Mouse (Mus musculus) mesoderm, embryonic 11.5 days (tissue): ENCODE measurements around the gene Glp2r.

ENCODE experiments used
- DNase-seq: peaks from one replicate; pipeline ENCODE4 v3.0.0-alpha.2; 2012; ENCODE audit warnings: low read depth, low spot score

Gene Glp2r

DNA sequence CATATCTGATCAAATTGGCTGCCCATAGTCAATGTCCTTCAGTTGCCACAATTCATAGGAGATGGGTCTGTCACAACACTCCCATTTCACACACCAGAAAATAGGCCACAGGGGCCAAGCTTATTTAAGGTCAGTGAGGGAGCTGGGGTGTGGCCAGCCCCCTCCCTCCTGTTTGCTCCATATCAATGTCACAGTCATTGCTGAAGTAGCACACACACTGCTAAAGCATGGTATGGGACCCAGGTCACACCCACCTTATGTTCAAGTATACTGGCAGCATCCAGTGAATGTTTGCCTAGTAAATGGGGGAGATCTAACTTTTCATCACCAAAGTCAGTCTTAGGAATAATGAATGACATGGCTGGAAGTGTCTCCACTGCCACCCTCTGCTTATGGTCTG is 42.2 kb downstream of the Glp2r start:
- no peak for DNase-seq

DNA sequence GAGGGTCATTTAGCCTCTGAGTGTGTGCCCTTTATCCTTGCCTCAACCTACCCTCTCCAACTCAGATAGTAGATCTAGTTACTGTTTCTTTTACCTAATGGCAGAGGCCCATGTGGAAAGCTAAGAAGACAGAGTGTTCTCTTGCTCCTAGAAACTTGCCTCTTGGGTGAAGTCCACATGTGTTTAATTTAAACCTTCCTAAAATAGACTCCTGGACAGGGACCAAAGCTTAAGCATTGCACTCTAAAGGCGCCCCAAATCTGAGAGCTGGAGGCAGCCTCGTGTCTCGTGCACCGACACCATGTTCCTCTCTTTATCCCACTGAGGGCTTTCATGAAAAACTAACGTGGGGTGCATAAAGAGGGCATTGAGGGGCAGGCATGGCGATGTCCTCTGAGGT is 43.9 kb downstream of the Glp2r start:
- DNase-seq = no peak

- no peak for DNase-seq
Measured at GRCm38 (mm10) chr11:67723231-67724013, 47.5 kb downstream of the Glp2r start.

GRCm38 (mm10) chr11:67722399-67723156 is 48.4 kb downstream of the Glp2r start:
- peak; percentile 4 for DNase-seq

GRCm38 (mm10) chr11:67721485-67721884 is 49.5 kb downstream of the Glp2r start:
- DNase-seq = no peak

GRCm38 (mm10) chr11:67715382-67715781 is 55.6 kb downstream of the Glp2r start:
- no peak for DNase-seq

DNA sequence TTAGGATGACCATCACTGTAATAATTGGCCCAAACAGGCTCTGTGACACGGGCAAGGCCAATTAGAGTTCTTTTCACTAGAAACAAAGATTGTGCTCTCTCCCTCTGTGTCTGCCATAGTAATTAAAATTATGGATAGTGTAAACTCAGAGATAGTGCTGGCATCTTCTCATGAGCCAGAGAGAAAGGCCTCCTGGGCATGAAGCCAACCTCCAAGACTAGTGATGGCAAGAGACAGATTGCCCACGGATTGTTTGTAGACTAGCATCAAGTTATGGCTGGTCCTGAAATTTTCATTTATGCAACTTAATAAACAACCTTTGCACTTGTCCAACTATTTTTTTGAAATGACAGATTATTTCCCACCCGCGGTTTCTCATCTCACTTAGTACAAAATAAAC is 58.0 kb downstream of the Glp2r start:
- no peak for DNase-seq

- no peak for DNase-seq
Measured at GRCm38 (mm10) chr11:67694703-67695376, 76.1 kb downstream of the Glp2r start, which contains the start of gene Rcvrn. Gene Rcvrn, plus strand, starts transcription at chr11:67695326.

DNA sequence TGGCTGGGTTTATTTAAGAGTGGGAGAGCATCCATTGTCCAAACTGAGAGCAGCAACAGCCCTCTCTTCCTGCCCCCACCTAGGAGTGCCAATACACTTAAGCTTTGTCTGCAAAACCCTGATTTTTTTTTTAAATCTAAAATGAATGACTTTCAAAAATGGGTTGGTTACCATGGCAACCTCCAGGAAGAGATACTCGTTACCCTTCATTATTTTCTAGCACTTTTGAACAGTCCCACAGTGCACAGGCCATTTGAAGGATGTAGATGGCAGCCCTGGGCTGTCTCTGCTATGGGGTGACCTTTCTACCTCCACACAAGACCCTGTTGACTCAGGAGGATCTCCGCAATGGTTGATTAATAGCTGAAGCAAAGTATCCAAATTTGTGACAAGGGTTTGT is 84.8 kb downstream of the Glp2r start:
- DNase-seq = no peak

DNA sequence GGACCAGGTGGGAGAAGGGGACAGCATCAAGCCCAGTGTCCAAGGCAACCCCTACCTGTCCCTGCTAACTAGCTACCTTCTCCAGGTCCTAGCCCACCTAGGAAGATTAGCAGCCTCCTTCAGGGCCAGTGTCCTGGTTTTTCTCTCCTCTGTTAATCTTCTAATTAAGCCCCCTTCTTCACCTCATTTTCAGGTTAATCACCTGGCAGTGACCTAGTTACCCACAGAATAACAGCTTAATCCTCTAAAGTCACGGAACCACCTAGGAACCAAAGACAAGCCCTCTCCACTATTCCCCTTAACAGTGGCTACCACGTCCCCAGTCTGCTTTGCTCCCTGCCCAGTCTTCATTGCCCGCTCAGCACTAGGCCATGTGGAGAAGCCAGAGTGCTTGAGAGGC is 89.1 kb downstream of the Glp2r start:
- DNase-seq = no peak

GRCm38 (mm10) chr11:67679930-67680329 is 91.0 kb downstream of the Glp2r start:
- DNase-seq = no peak

- no peak for DNase-seq
Measured at GRCm38 (mm10) chr11:67679300-67679699, 91.7 kb downstream of the Glp2r start.

DNA sequence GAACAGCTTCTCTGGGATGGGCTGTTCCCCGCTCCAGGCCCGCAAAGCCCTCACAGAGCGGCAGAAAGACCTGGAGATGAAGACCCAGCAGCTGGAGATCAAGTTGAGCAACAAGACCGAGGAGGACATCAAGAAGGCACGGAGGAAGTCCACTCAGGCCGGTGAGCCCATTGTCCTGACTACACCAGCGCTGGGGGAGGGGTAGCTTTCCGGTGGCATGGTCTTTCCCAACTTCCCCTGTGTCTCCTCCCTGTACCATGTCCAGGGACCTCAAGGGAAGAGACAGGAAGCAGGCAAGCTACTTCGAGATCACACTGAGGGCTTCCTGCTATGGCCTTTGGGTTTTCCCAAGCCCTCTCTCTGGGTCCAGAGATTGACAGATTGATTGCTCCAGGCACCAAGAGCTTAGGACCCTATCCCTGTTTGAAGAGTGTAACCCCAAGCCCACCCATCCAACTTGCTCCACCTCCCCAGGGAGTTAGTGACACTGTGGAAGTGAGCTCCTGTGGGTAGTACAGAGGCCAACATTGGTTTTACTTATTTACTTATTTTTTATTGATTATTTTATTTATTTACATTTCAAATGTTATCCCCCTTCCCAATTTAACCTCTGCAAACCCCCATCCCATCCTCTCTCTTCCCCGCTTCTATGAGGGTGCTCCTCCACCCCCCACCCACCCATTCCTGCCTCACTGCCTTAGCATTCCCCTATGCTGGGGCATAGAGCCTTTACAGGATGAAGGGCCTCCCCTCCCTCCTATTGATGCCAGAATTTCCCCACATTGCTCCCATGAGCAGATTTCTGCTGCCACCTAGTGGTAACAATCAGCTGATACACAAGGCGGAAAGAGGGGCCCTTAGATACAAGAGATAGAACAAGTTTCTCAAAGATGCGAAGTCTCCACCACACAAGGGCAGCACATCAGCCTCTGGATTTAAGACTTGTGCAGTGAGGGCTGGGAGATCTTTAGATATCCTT is 95.1 kb downstream of the Glp2r start:
- DNase-seq = peak; percentile 81

- DNase-seq = no peak
Measured at GRCm38 (mm10) chr11:67672140-67672539, 98.8 kb downstream of the Glp2r start.

- DNase-seq = no peak
Measured at GRCm38 (mm10) chr11:67670031-67670430, 100.9 kb downstream of the Glp2r start.

- no peak for DNase-seq
Measured at GRCm38 (mm10) chr11:67668460-67669007, 102.4 kb downstream of the Glp2r start.

DNA sequence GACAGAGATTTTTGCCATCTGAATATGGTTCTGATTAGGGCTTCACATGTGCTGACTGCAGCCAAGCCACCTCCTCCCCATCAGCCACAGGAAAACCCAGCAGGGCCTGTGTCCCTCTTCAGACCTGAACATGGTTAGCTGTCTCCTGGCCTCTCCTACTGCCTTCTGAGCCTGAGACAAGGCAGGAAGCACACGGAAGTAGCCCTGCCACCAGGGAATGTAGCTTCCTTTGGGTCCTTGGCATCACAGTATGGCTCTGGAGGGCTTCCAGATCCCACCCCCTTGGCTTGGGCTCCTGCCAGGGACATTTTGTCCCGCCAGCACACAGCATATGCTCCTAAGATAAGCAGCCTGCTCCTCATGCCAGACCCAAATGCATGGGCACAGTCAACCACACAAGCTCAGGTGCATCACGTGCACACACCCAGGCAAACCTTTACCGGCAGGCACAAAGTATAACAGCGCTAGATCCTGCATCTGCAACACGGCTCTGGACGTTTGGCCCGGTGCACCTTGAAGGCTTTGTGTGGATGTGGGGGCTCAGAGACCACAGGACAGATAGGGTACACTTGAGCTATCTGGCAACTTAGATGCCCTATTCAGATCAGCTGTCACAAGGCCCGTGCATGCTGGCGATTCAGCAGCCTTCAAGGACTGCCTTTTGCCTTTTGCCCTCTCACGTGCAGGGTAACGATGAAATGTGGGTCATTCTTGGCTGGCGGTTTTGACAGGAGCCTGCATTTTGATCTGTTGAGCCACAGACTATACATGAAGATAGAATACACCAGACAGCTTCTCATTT is 103.2 kb downstream of the Glp2r start:
- no peak for DNase-seq

GRCm38 (mm10) chr11:67666129-67666528 is 104.8 kb downstream of the Glp2r start:
- no peak for DNase-seq

- DNase-seq = no peak
Measured at GRCm38 (mm10) chr11:67664918-67665317, 106.0 kb downstream of the Glp2r start.

GRCm38 (mm10) chr11:67664261-67664660 is 106.7 kb downstream of the Glp2r start:
- DNase-seq = no peak
